Mouse (Mus musculus): ENCODE results near the gene Cyb561a3.
A peak's percentile ranks its signal among the peaks of the same experiment; 100 is the strongest.
"Not testable (repeated sequence)": the region's sequence is repeated elsewhere in the genome, so short reads cannot be mapped to it uniquely, and the experiment has no call there.

The Cyb561a3 gene

GRCm38 (mm10) chr19:10576690-10577561, at the start of gene Cyb561a3, which contains the start of gene Tmem138:
TSS of gene Cyb561a3 (plus strand) at chr19:10577172.
TSS of gene Tmem138 (minus strand) at chr19:10577362.
- peak; percentile 97 for DNase-seq (ENCODE audit: low read depth, low spot score)

- DNase-seq (ENCODE audit: low read depth, low spot score), result peak; percentile 66
Measured at GRCm38 (mm10) chr19:10530082-10530481, 46.9 kb upstream of the Cyb561a3 start.

DNA sequence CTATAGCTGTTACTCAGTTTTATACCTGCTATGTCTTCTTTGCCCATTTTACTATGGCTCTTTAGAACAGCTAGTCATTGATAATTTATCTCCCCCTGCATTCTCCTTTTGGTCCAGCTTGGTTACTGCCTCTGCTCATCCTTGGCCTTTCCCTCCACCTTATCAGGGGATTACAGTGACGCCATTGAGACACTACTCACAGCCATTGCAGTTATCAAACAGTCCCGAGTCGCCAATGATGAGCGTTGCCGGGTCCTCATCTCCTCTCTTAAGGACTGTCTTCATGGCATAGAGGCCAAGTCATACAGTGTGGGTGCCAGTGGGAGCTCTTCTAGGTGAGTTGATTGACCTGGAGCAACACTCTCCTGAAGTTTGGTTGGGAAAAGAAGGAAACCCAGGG, 37.5 kb upstream of the Cyb561a3 start:
- no peak for DNase-seq (ENCODE audit: low read depth, low spot score)

GRCm38 (mm10) chr19:10555624-10556510, 21.1 kb upstream of the Cyb561a3 start, which contains the start of gene Tmem216:
TSS of gene Tmem216 (minus strand) at chr19:10556238.
- peak; percentile 84 for DNase-seq (ENCODE audit: low read depth, low spot score)

DNA sequence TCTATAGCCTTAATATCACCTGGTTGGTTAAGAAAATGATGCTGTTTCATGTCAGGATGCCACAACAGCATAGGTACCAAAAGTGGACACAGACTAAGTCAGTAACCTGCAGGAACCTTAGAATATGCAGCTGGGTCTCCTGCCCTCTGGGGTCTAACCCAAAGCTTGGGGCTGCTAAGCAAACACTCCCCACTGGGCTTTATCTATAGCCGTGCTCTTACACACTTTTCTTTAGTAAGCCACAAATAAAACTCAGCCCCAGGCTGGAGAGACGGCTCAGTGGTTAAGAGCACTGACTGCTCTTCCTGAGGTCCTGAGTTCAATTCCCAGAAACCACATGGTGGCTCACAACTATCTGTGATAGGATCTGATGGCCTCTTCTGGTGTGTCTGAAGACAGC, 20.0 kb upstream of the Cyb561a3 start:
- no peak for DNase-seq (ENCODE audit: low read depth, low spot score)

GRCm38 (mm10) chr19:10557430-10557829, 19.5 kb upstream of the Cyb561a3 start:
- DNase-seq (ENCODE audit: low read depth, low spot score), result no peak

- not testable (repeated sequence) for DNase-seq (ENCODE audit: low read depth, low spot score)
Measured at GRCm38 (mm10) chr19:10557837-10558375, 19.1 kb upstream of the Cyb561a3 start.

DNA sequence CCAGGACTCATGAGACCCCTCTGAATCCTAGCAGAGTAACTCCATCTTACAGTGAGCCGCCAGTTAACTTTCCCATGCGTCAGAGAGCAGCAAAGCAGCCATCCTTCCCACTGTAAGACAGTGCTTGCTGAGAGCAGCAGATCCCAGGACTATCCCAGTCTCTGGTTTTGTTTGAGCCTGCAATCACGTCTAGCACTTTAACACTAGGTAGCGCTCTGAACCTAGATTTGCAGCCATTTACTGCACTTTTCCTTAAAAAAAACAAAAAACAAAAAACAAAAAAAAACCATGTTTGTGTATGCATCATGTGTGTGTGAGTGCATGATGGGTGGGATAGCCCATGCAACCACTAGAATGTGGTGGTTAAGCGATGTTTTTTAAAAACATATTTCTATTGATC, 16.9 kb upstream of the Cyb561a3 start:
- DNase-seq (ENCODE audit: low read depth, low spot score), result peak; percentile 46

DNA sequence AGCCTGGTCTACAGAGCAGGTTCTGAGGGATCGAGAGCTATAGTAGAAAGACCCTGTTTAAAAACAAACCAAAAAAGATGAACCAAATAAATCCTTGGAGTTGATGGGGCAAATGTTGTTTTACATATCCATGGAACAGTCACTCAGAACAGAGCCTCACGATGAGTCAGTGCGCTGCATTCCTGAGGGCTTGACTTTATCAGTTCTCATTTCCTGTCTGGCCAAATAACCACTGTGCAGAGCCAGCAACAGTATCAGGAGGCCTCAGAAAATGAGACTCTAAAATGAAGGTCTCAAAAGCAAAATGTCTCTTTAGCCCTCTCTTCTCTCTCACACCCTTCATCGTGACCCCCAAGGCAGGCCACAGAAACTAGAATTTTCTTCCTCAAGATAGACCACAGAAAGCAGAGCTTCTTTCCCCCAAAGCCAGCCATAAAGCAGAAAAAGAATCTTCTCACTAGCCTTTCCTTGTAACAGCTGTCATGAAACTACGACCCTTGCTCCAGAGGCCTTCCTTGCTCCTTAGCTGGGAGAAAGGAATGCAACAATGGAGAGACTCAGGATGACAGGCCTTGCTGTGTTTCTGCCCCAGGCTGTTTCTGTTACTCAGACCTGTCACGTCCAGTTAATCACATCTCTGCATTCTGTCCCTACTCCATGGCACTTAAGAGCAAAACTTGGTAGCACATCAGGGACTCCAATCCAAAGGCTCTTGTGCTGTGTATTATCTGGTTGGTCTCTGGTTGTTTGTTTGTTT, 15.2 kb upstream of the Cyb561a3 start:
- DNase-seq (ENCODE audit: low read depth, low spot score), result no peak

- no peak for DNase-seq (ENCODE audit: low read depth, low spot score)
Measured at GRCm38 (mm10) chr19:10562351-10562750, 14.6 kb upstream of the Cyb561a3 start.

GRCm38 (mm10) chr19:10564278-10564677, 12.7 kb upstream of the Cyb561a3 start:
- no peak for DNase-seq (ENCODE audit: low read depth, low spot score)

- DNase-seq (ENCODE audit: low read depth, low spot score), result no peak
Measured at GRCm38 (mm10) chr19:10565217-10565616, 11.8 kb upstream of the Cyb561a3 start.

GRCm38 (mm10) chr19:10569627-10570026, 7.3 kb upstream of the Cyb561a3 start:
- no peak for DNase-seq (ENCODE audit: low read depth, low spot score)

DNA sequence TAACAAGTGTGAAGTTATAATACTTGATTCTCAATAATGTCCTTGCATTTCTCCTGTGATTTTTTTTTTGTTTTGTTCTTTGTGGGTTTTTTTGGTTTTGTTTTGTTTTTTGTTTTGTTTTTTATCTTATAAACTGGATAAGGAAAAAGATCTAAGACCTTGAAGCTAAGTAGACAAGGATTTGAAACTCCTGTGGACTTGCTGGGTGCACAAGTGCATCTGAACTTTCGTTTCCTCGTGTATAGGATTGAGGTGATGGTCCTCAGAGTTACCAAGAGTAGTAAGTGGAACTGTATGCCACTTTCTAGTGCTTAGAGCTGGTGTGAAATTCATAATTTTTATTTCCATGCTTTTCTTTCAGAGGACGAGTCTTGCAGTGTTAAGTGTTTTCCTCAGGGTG, 3.1 kb downstream of the Cyb561a3 start:
- DNase-seq (ENCODE audit: low read depth, low spot score), result no peak

DNA sequence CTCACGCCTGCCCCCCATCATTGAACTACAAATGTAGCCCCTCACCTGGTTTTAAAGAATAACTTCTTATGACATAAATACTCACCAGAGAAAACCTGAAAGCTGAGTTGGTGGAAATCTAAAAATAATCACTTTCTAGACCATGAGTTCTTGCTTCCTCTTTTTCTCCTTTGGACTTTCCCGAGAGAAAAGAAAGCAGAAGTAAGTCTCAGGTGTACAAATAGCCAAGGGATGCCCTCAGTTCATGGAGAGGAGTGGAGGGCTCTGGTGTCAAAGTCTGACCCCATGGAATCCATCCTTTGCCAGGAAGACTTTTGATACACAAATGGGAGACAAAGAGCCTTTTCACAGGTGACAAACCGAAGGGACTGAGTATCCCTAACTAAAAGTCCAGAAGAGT, 3.8 kb downstream of the Cyb561a3 start:
- DNase-seq (ENCODE audit: low read depth, low spot score), result no peak

GRCm38 (mm10) chr19:10581984-10582383, 5.0 kb downstream of the Cyb561a3 start:
- DNase-seq (ENCODE audit: low read depth, low spot score), result no peak

GRCm38 (mm10) chr19:10583550-10584146, 6.7 kb downstream of the Cyb561a3 start:
- no peak for DNase-seq (ENCODE audit: low read depth, low spot score)

- no peak for DNase-seq (ENCODE audit: low read depth, low spot score)
Measured at GRCm38 (mm10) chr19:10585112-10585511, 8.1 kb downstream of the Cyb561a3 start.

GRCm38 (mm10) chr19:10587231-10587630, 10.3 kb downstream of the Cyb561a3 start:
- DNase-seq (ENCODE audit: low read depth, low spot score), result no peak

DNA sequence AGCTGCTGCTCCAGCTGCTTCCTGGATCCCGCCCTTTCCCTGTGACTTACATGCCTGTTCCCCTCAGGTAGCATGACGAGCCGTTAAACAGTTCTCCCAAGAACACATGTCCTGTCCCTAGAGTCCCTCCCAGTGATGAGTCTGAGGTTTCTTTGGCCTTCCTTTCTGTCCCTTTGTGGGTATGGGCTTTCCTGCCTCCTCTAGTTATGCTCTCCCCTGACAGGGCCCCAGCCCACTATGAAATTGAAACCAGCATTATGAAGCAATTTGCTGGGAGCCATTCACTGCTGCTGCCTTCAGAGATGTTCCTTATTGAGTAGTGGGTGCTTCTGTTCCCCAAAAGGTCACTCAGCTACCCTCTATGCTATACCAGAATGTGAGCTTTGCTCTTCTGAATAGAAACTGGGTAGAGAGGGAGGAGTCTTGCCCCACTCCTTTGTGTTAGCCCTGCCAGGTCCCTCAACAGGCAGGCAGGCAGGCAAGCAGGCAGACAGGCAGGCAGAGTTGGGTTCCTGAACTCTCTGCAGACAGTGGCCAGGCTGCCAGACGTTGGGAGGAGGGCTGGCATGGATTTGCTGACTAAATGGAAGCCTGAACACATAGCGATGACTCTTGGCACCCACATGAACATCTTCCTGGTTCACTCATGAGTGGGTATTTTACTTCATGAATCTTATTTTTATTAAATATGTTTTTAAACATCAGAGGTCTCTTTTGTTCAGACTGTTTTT, 12.3 kb downstream of the Cyb561a3 start:
- no peak for DNase-seq (ENCODE audit: low read depth, low spot score)

Data from R1 (cell line).